Mouse (Mus musculus): ENCODE results near the gene Ttc28.

DNA sequence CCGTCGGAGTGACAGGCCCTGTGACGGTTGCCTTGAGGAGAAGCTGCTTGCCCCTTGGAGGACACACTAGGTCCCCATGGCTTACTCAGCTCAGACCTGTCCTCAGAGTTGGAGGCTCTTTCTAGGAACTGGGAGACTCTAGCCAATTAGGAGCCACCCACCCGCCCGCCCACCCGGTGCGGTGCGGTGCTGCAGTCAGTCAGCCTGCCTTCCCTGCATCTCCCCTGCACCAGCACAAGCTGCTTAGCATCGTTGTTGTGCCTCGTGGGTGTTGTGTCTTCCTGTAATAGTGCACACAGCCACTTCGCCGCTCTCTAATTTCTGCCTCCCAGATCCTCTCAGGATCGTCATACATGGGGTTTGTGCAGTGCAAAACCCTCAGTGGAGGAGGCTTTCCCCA lies 335.3 kb downstream of the Ttc28 start:
- TF ChIP-seq POLR2A (IDR thresholded peaks at IDR 0.05; ENCODE audit: borderline replicate concordance, control insufficient read depth, low read depth, low read length) (no peak), CTCF (IDR thresholded peaks at IDR 0.05; ENCODE audit: control insufficient read depth, insufficient read depth, low read length) (no peak)
